Mouse (Mus musculus) liver, adult 2 months (tissue): ENCODE data around the gene Dera.

Source experiments
- CTCF ChIP-seq: fragments of 200-500 bp; IDR thresholded peaks from 2 replicates; pipeline ENCODE4 v1.5.1; 2011; ENCODE audit warnings: low read depth, low read length, control low read depth
- POLR2A ChIP-seq: fragments of 200-500 bp; IDR thresholded peaks from 2 replicates; pipeline ENCODE4 v1.6.1; 2011; ENCODE audit warnings: low read length, control low read depth; ENCODE audit not compliant: insufficient read depth; ENCODE audit errors: extremely low read depth

- TF ChIP-seq CTCF = no peak
- no peak for TF ChIP-seq POLR2A
Observed at GRCm38 (mm10) chr6:137754857-137755232, 499 bp downstream of the Dera start.
